Mouse (Mus musculus) adrenal gland, postnatal 4 days (tissue): Measurements from ENCODE around the gene Acsf2. TPM values are rescaled to one million over a fixed set of nuclear protein-coding genes. Genes with fewer than 3 reads are reported as not detected.

Source experiments
- DNase-seq, 2 experiments: peaks; one replicate each; pipeline ENCODE4 v3.0.0; 2021 to 2022; ENCODE audit warnings: low spot score in 2 of 2, mixed read lengths in 2 of 2
- total RNA-seq, 2 experiments: library from RNA; stranded (reverse); gene quantifications; 2 replicates each; pipeline ENCODE4 v1.2.3; 2021

Acsf2 gene
- total RNA-seq, 2 experiments from 2014 or later = 59.1 to 67.3 TPM

DNA sequence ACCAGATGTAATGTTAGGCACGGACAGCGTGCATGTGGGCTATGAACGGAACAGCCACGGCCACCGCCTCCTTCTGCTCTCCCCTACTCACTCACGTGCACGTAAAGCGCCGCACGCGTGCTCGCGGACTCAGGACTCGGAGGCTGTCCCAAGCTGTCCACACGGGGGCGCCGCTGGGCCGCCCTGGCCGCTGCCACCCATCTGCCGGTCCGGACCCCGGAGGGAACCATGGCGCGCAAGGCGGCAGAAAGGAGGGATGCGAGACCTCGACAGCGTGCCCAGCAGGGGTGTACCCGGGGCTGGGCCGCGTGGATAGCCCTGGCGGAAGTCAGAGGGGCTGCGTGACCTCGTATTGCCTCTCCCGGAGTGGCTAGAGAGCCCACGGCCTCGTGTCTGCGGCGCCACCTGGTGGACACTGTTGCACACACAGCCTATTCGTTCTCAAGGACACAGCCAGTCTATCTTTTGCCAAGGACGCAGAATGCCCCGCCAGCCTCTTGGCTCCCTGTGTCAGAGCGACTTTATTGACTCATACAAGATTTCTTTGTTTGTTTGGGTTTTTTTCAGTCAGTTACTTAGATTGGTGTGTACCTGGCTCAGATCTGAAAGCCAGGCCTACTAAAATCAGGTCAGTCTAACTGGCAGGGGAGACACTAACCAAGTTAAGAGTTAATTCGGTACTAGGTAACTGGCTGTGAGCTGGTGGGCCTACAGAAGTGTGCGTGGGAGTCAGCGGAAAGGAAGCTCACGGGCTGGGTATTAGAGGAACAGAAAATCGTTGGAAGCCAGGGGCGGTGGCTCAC lies 52.6 kb downstream of the Acsf2 start, which contains the start of gene Rsad1:
Gene Rsad1, minus strand, starts transcription at position 368 of the 803 bp plus-strand sequence.
- peak; percentile 90 to 97 for DNase-seq

DNA sequence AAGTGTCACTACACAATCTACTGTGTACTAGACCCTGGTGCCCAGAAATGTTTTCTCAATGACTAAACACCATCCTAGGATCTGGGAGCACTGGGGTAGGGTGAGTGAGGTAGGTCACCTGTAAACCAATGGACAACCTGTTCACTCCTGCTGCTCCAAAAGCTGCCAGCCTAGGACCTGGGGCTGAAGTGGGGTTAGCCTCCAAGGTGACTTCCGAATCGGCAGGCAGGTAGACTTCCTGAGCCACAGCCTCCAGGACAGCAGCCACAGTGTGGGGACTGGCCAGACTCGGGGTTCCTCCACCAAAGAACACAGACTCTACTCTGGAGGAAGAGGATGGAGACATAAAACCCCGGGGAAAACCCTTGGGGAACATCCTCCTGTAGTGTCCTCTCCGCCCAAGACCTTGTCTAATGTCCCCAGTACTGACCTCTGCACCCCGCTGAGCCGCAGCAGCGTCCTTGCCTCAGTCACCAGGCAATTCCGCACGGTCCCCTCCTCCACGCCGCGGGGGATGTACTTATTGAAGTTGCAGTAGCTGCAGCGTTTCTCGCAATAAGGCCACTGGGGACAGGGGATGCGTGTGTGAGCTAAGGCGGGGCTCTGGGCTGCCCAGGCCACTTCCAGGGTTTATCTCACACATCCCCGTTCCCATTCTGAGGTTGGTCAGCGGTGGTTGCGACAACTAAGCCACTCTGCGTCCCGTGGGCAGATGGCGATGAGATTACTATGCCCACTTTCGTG lies 53.5 kb downstream of the Acsf2 start:
- DNase-seq = no peak

GRCm38 (mm10) chr11:94547271-94547670 lies 54.4 kb downstream of the Acsf2 start:
- no peak for DNase-seq

GRCm38 (mm10) chr11:94546381-94546780 lies 55.3 kb downstream of the Acsf2 start:
- DNase-seq = no peak

DNA sequence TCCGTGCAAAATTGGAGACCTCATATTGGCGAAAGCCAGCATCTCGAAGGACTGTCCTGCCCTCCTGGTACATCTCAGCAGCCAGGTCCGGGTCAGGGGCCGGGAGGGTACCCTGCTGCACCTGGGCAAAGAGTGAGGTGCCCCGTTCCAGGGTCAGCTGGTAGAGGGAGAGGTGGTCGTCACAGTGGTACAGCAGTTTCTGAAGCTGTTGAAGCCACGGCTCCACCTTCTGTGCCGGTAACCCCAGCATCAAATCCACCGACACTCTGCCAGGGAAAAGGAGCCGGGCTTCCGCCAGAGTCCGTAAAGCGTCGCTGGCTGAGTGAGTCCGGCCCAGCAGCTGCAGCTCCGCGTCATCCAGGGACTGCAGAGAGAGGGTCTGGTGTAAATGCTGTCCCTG lies 57.2 kb downstream of the Acsf2 start:
- DNase-seq = no peak

DNA sequence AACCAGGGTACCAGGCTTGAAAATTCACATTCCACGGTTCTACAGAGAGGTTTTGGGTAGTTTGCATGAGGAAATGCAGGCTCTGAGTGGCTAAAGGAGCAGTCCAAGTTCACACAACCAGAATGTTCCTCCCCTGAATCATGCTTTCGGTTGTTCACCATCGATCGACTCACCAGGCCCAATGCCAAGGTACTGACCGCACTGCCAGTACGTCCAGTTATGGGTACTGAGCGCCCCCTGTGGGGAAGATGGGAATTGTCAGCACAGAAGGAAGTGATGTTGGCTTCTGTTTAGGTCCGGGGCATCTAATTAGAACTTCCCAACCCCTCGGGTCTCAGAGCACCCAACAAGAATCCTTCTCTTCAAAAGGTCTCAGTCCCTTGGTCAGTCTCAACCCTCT lies 57.7 kb downstream of the Acsf2 start:
- peak; percentile 90 to 95 for DNase-seq

GRCm38 (mm10) chr11:94543344-94543743 lies 58.3 kb downstream of the Acsf2 start:
- no peak for DNase-seq

DNA sequence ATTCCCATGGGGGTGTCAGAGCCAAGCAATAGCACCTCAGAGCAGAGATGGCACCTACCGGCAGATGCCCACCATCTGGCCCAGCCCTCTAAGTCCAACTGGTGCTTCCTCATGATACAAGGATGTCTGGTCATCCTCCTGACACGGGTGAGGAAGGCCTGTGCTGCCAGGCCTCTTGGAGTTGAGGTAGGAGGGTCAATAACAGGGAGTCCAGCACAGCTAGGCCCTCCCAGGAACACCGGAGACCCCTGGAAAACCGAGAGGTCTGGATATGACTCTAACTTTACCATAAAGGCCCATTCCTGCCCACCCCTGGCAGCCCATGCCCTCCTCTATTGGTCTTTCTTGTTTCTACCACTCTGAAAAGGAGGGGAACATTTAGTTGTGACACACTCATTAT lies 59.3 kb downstream of the Acsf2 start:
- DNase-seq = no peak

GRCm38 (mm10) chr11:94539761-94540160 lies 61.9 kb downstream of the Acsf2 start:
- DNase-seq = no peak

- no peak for DNase-seq
These were observed 62.9 kb downstream of the Acsf2 start for GRCm38 (mm10) chr11:94538733-94539292.

DNA sequence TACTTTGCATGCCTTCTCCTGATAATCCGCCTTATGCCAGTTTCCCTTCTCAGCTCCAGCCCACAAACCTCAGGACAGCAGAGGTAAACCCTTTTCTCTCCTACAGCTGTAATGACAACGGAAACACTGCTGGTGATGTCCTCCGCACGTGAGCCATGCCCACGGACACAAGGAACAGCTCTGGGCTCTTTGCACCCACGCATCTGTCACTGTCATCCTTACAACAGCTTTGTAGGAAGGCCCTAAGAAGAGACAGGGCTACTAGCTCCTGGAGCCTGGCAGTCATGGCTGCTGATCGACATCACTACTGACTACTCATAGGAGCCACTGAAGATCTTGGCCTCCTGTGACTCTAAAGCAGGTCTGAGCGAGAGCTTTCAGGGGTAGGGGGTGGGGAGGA lies 68.5 kb downstream of the Acsf2 start:
- no peak for DNase-seq

DNA sequence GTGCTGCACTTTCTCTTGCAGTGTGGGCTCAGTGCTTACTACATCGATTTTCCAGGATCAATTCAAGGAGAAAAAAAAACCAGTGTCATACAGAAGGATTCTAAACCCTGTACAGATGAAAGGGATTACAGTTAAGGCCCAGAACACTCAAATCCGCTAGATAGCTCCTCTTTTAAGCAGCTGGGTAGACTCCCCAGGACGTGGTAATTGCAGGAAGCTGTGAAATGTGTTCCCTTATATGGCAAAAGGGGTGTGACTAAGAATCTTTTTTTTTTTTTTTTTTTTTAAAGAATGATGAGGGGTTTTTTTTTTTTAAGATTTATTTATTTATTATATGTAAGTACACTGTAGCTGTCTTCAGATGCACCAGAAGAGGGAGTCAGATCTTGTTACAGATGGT lies 72.8 kb downstream of the Acsf2 start:
- no peak for DNase-seq

GRCm38 (mm10) chr11:94526171-94526879 lies 75.3 kb downstream of the Acsf2 start:
- DNase-seq = no peak

- DNase-seq = peak in 1 of 2 experiments; percentile 21
These were observed 80.3 kb downstream of the Acsf2 start, which contains the start of gene Mycbpap for GRCm38 (mm10) chr11:94521219-94521843. Mycbpap (minus strand) TSS chr11:94521742.

GRCm38 (mm10) chr11:94513452-94513851 lies 88.2 kb downstream of the Acsf2 start:
- DNase-seq = no peak

- no peak for DNase-seq
These were observed 92.7 kb downstream of the Acsf2 start for GRCm38 (mm10) chr11:94508976-94509375.

Other genes with a start within 250 kb of the Acsf2 start
- gene Abcc3, start 208.9 kb downstream of the Acsf2 start, total RNA-seq = 10 to 100 TPM in 1 of 2 experiments, 1 to 10 TPM in 1; 7.9 to 11.7 TPM
- 10 to 100 TPM in 1 of 2 experiments, 1 to 10 TPM in 1; 8.7 to 12.0 TPM for gene Cacna1g, start 127.7 kb downstream of the Acsf2 start, total RNA-seq
- under 1 TPM in 1 of 2 experiments, not detected in 1; 0.11 TPM for gene Spata20, start 115.7 kb downstream of the Acsf2 start, total RNA-seq
- 10 to 100 TPM; 10.3 to 13.2 TPM for gene Epn3, start 101.9 kb downstream of the Acsf2 start, total RNA-seq
- gene Mycbpap, start 80.1 kb downstream of the Acsf2 start, total RNA-seq = 10 to 100 TPM in 1 of 2 experiments, 1 to 10 TPM in 1; 4.9 to 12.7 TPM
- 10 to 100 TPM; 14.5 to 15.3 TPM for gene Rsad1, start 52.6 kb downstream of the Acsf2 start, total RNA-seq
- gene Chad, start 36.8 kb downstream of the Acsf2 start, total RNA-seq = under 1 TPM; 0.45 to 0.90 TPM
- 100 to 1,000 TPM; 122 to 126 TPM for gene Lrrc59, start 27.9 kb upstream of the Acsf2 start, total RNA-seq
- gene Mrpl27, start 51.9 kb upstream of the Acsf2 start, total RNA-seq = 10 to 100 TPM; 79.8 to 88.5 TPM
- 1 to 10 TPM; 5.3 to 6.1 TPM for gene Eme1, start 52.1 kb upstream of the Acsf2 start, total RNA-seq
- 10 to 100 TPM; 30.3 to 32.7 TPM for gene Xylt2, start 75.6 kb upstream of the Acsf2 start, total RNA-seq
- gene Gm11541, start 102.6 kb upstream of the Acsf2 start, total RNA-seq = under 1 TPM; 0.22 to 0.37 TPM
- gene Cdc34b, start 139.9 kb upstream of the Acsf2 start, total RNA-seq = under 1 TPM; 0.67 to 0.87 TPM
- not detected for gene Tmem92, start 180.8 kb upstream of the Acsf2 start, total RNA-seq